In the genomic region with DNA sequence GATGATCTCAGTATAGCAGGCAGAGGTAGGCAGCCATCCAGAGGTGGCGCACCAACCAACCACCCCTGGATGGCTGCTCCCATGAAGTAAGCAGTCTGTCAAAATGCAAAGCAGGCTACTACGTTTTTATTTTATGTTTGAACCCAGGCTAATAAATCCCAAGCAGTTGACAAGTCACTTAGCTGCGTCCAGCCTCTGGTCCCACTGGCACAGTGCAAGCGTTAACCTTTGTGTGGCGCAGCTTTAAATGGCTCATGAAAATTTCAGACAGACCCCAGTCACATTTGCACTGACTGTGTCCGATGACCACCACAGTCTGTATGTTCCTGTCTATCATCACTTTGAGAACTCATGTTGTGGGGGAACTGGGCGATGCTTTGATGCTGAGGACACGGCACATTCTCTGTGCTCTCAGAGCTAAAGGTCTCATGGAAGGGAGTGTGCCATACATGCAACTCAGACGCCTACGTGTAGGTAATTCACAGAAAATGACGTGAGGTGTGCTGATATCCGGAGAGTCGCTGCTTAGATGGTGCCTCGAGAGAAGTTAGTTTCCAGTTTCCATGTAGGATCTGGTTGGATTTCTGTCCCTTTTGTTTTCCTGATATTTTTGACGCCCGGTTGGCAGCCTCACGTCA, we compare ENCODE assay signal across 18 mouse cellular contexts. TPM values are rescaled to one million over a fixed set of nuclear protein-coding genes. Genes with fewer than 3 reads are reported as not detected.
DNase-seq lines count a peak whose midpoint lies in the region; ATAC-seq and TF ChIP-seq lines count a peak whose summit lies in the region.
"Had no signal": no experiment of that assay in that cellular context is flagged by ENCODE, and none has a peak within 500 bp of the region (broad histone marks: within the 10 kb centered on the region; RNA-seq: fewer than 3 reads in every experiment).

No protein-coding gene starts in this region.

- H3K9me3 ChIP-seq in midbrain, embryonic 10.5 days (replicated peaks) = no peaks in the 10 kb centered on the region
- no peaks in the 10 kb centered on the region for H3K9me3 ChIP-seq in midbrain, postnatal 0 days (ENCODE audit: low read length)
- H3K9me3 ChIP-seq in neural tube, embryonic 15.5 days (replicated peaks) = no peaks in the 10 kb centered on the region
- H3K9me3 ChIP-seq: liver, embryonic 12.5 days had no signal

- DNase-seq in embryo, embryonic 10.5 days (ENCODE audit: low spot score) = peak; percentile 30
- DNase-seq in embryo, embryonic 9.5 days (ENCODE audit: extremely low spot score) = no peak
- DNase-seq in midbrain, embryonic 10.5 days (ENCODE audit: low spot score) = no peak
- no peak for DNase-seq in midbrain, postnatal 0 days (ENCODE audit: low spot score)
- DNase-seq in mesoderm, embryonic 11.5 days (ENCODE audit: low read depth, low spot score) = peak; percentile 66
- DNase-seq in gastrocnemius, postnatal 4 days (ENCODE audit: low spot score in 2 of 2) = no peak
- no peak for DNase-seq in yolk sac, embryonic 10.5 days (ENCODE audit: low spot score)
- DNase-seq: adrenal gland, postnatal 36 days; cerebellum, postnatal 25 days; heart, postnatal 36 days; kidney, adult 11 months; right cerebral cortex, postnatal 4 days had no signal

- peak overlapping the region; percentile 67; the same call in 1 of the 2 replicates for H3K27ac ChIP-seq in midbrain, embryonic 10.5 days (replicated peaks)
- no peak overlapping the region for H3K27ac ChIP-seq in midbrain, postnatal 0 days (ENCODE audit: low read depth, low read length)
- no peak overlapping the region for H3K27ac ChIP-seq in neural tube, embryonic 15.5 days (replicated peaks)
- H3K27ac ChIP-seq: liver, embryonic 12.5 days had no signal

- 72% methylated on average over 17 of the region's 17 CpGs for WGBS in midbrain, embryonic 10.5 days
- WGBS in midbrain, postnatal 0 days = 46% methylated on average over 17 of the region's 17 CpGs
- WGBS in neural tube, embryonic 15.5 days = 27% methylated on average over 17 of the region's 17 CpGs

- no peak for TF ChIP-seq CTCF in midbrain, postnatal 0 days (IDR thresholded peaks at IDR 0.05)

- H3K4me2 ChIP-seq in midbrain, postnatal 0 days (ENCODE audit: low read depth, low read length, poor library complexity, severe bottlenecking) = no peak overlapping the region
- peak overlapping the region; percentile 30 for H3K4me2 ChIP-seq in neural tube, embryonic 15.5 days
- H3K4me2 ChIP-seq: liver, embryonic 12.5 days had no signal

- H3K4me3 ChIP-seq in midbrain, embryonic 10.5 days = no peak overlapping the region
- H3K4me3 ChIP-seq in midbrain, postnatal 0 days (ENCODE audit: low read depth, low read length) = no peak overlapping the region
- H3K4me3 ChIP-seq in neural tube, embryonic 15.5 days (replicated peaks) = no peak overlapping the region
- H3K4me3 ChIP-seq: liver, embryonic 12.5 days; megakaryocyte, embryonic 14.5 days had no signal

- no peaks in the 10 kb centered on the region for H3K27me3 ChIP-seq in midbrain, embryonic 10.5 days (ENCODE audit: low read depth, poor library complexity, severe bottlenecking)
- H3K27me3 ChIP-seq in midbrain, postnatal 0 days (ENCODE audit: insufficient read depth, low read length) = no peaks in the 10 kb centered on the region
- no peaks in the 10 kb centered on the region for H3K27me3 ChIP-seq in neural tube, embryonic 15.5 days (replicated peaks)
- H3K27me3 ChIP-seq: CH12.LX; liver, embryonic 12.5 days; megakaryocyte, embryonic 14.5 days had no signal

- H3K36me3 ChIP-seq in midbrain, embryonic 10.5 days = no peaks in the 10 kb centered on the region
- H3K36me3 ChIP-seq in midbrain, postnatal 0 days (ENCODE audit: insufficient read depth, low read length) = no peaks in the 10 kb centered on the region
- H3K36me3 ChIP-seq in neural tube, embryonic 15.5 days = no peaks in the 10 kb centered on the region
- H3K36me3 ChIP-seq: liver, embryonic 12.5 days had no signal

- no peak overlapping the region for H3K9ac ChIP-seq in midbrain, postnatal 0 days (replicated peaks; ENCODE audit: low read length, poor library complexity, severe bottlenecking)
- H3K9ac ChIP-seq in neural tube, embryonic 15.5 days (replicated peaks) = no peak overlapping the region
- H3K9ac ChIP-seq: liver, embryonic 12.5 days had no signal

- no peak for ATAC-seq in midbrain, postnatal 0 days (ENCODE audit: low FRiP score)
- no peak; the same call in 1 of the 2 replicates for ATAC-seq in neural tube, embryonic 15.5 days (ENCODE audit: low FRiP score)
- ATAC-seq: activated CD4-positive, CD25-positive, alpha-beta regulatory T cell, adult 4 months; liver, embryonic 12.5 days had no signal

- H3K4me1 ChIP-seq in midbrain, embryonic 10.5 days = peaks cover 22% of the 10 kb centered on the region
- 0 out of 2 replicates have a peak, but pooled peaks cover 7% of the 10 kb centered on the region for H3K4me1 ChIP-seq in midbrain, postnatal 0 days (ENCODE audit: insufficient read depth, low read length)
- H3K4me1 ChIP-seq in neural tube, embryonic 15.5 days = peaks cover 21% of the 10 kb centered on the region
- H3K4me1 ChIP-seq: liver, embryonic 12.5 days; megakaryocyte, embryonic 14.5 days had no signal

RNA-seq across cellular contexts. Expression of a gene that starts 29.6 kb away (rescaled TPM):
- 5.0 and 5.7 TPM in 2 replicates for polyA plus RNA-seq in midbrain, embryonic 10.5 days (2016; fragmentation: Nextera tagmentation; extraction: Ambion mirVana)
- 35.4 and 38.0 TPM in 2 replicates for total RNA-seq in midbrain, postnatal 0 days (2014; rRNA removed)
- 14.6 and 16.0 TPM in 2 replicates for polyA plus RNA-seq in midbrain, postnatal 0 days (2015; fragmentation: Nextera tagmentation; extraction: Ambion mirVana)
- polyA plus RNA-seq in neural tube, embryonic 15.5 days (2015; fragmentation: Nextera tagmentation; extraction: Ambion mirVana) = 18.3 and 21.7 TPM in 2 replicates
- total RNA-seq in gastrocnemius, postnatal 4 days (2021) = 1 to 10 TPM; 2.0 to 2.2 TPM
- total RNA-seq: gastrocnemius, adult 18-20 months had no signal

Comparison
In these comparisons a context has a peak if more than half of its experiments do, and no peak if none do; other contexts are left out.
1. DNase-seq: peak in embryo, embryonic 10.5 days (single experiment) and mesoderm, embryonic 11.5 days (single experiment); none in embryo, embryonic 9.5 days (single experiment), midbrain, embryonic 10.5 days (single experiment), midbrain, postnatal 0 days (single experiment), gastrocnemius, postnatal 4 days (0 of 2) and yolk sac, embryonic 10.5 days (single experiment).